Mouse (Mus musculus) liver, embryonic 14.5 days (tissue): ENCODE measurements around the gene Gtf2b. TPM values are rescaled to one million over a fixed set of nuclear protein-coding genes. Genes with fewer than 3 reads are reported as not detected.

Source experiments
- ATAC-seq: fragments of 200-750 bp; cut with Nextera tagmentation; 2 replicates; pipeline ENCODE4 v1.8.0; 2017; ENCODE audit warnings: moderate number of reproducible peaks, mild to moderate bottlenecking, moderate library complexity; ENCODE audit not compliant: insufficient read depth
- DNase-seq, 3 experiments: peaks; one replicate each; pipeline ENCODE4 v3.0.0-alpha.2; 2012 to 2013; ENCODE audit warnings: low read depth in 3 of 3, low spot score in 3 of 3
- H3K27ac ChIP-seq: fragments of 300-500 bp; sonication (generic); 2 replicates; pipeline ENCODE4 v1.5.1; 2014; ENCODE audit warnings: moderate library complexity, mild to moderate bottlenecking, control low read depth, inconsistent platforms
- H3K27me3 ChIP-seq: fragments of 300-500 bp; sonication (generic); 2 replicates; pipeline ENCODE4 v1.6.1; 2014; ENCODE audit warnings: mild to moderate bottlenecking, low read length, moderate library complexity; ENCODE audit not compliant: control insufficient read depth, insufficient read depth
- H3K36me3 ChIP-seq: fragments of 300-500 bp; sonication (generic); replicated peaks from 2 replicates; pipeline ENCODE4 v1.6.1; 2014; ENCODE audit warnings: low read depth; ENCODE audit not compliant: control insufficient read depth, insufficient read depth
- H3K4me1 ChIP-seq, 2 experiments: fragments of 200-500 bp in 1 of 2; fragments of 300-500 bp in 1 of 2; sonication (generic) in 1 of 2; replicated peaks; 2 replicates each; pipeline ENCODE4 v1.6.1; 2012 to 2014; ENCODE audit warnings: antibody characterized with exemption in 1 of 2, inconsistent platforms in 1 of 2, low read length in 1 of 2; ENCODE audit not compliant: control insufficient read depth in 2 of 2, insufficient read depth in 2 of 2
- H3K4me2 ChIP-seq: fragments of 300-500 bp; sonication (generic); 2 replicates; pipeline ENCODE4 v1.6.1; 2014; ENCODE audit warnings: low read depth, mild to moderate bottlenecking, control low read depth, moderate library complexity
- H3K4me3 ChIP-seq, 2 experiments: fragments of 200-500 bp in 1 of 2; fragments of 300-500 bp in 1 of 2; sonication (generic) in 1 of 2; 2 replicates each; pipeline ENCODE4 v1.5.1; 2012 to 2014; ENCODE audit warnings: low read depth in 2 of 2, low read length in 2 of 2, mild to moderate bottlenecking in 2 of 2, control low read depth in 1 of 2, inconsistent platforms in 1 of 2, moderate library complexity in 1 of 2; ENCODE audit not compliant: insufficient read depth in 1 of 2
- H3K9ac ChIP-seq: fragments of 300-500 bp; sonication (generic); replicated peaks from 2 replicates; pipeline ENCODE4 v1.6.1; 2014; ENCODE audit warnings: mild to moderate bottlenecking, control low read depth, moderate library complexity
- H3K9me3 ChIP-seq: fragments of 300-500 bp; sonication (generic); 2 replicates; pipeline ENCODE4 v1.6.1; 2016; ENCODE audit warnings: low read length, mixed read lengths; ENCODE audit not compliant: control insufficient read depth
- CTCF ChIP-seq: IDR thresholded peaks from 2 replicates; pipeline ENCODE4 v1.5.1; 2016; ENCODE audit warnings: antibody characterized with exemption, low read depth, control low read depth
- EP300 ChIP-seq: IDR thresholded peaks from 2 replicates; pipeline ENCODE4 v1.6.1; 2016; ENCODE audit warnings: antibody characterized with exemption, low read depth
- WGBS: fragments of 180-500 bp; shearing (Covaris S2); extraction: QIAGEN DNeasy Blood & Tissue Kit; methylation state at CpG from one replicate; pipeline ENCODE4 v1.1.7; 2014; ENCODE audit not compliant: insufficient replicate concordance; 5-methylcytosine and 5-hydroxymethylcytosine counted together
- polyA plus RNA-seq, 2 experiments: library from polyadenylated mRNA; depleted of rRNA in 1 of 2; stranded (reverse) in 1 of 2; unstranded in 1 of 2; fragments of >200 nt; fragmentation: Nextera tagmentation in 1 of 2; extraction: Ambion mirVana in 1 of 2; gene quantifications; 2 replicates each; pipeline versions ENCODE4 v1.2.1 to v1.2.3; 2012 to 2014

Gtf2b gene
- polyA plus RNA-seq, 2 experiments, result 26.4 to 46.2 TPM

DNA sequence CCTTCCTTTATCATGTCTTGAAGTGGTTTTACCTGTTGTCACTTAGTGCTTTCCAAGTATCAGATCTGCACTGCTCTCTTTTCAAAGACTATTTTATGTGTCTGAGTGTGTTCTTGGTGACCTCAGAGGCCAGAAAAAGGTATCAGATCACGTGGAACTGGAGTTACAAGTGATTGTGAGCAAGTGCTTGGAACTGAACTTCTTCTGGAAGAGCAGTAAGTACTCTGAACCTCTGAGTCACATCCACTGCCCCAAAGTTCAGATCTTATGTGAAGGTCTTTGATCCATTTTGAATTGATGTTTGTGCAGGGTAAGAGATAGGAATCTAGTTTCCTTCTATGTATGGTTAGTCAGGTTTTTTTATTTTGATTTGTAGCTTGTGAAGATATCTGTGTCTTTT, 5.7 kb downstream of the Gtf2b start:
- H3K27me3 ChIP-seq, result no peaks in the 10 kb centered on the region
- DNase-seq (no peak), ATAC-seq (no peak)
- H3K27ac ChIP-seq, result no peak overlapping the region
- H3K4me1 ChIP-seq, result peaks cover 17 to 31% of the 10 kb centered on the region in 2 experiments
- H3K4me3 ChIP-seq, result no peak overlapping the region
- H3K4me2 ChIP-seq, result no peak overlapping the region
- WGBS, result 35% methylated on average over 1 of the region's 1 CpGs
- H3K9ac ChIP-seq, result no peak overlapping the region
- peaks cover 19% of the 10 kb centered on the region for H3K36me3 ChIP-seq
- TF ChIP-seq CTCF (no peak), EP300 (no peak)
- H3K9me3 ChIP-seq, result no peaks in the 10 kb centered on the region

DNA sequence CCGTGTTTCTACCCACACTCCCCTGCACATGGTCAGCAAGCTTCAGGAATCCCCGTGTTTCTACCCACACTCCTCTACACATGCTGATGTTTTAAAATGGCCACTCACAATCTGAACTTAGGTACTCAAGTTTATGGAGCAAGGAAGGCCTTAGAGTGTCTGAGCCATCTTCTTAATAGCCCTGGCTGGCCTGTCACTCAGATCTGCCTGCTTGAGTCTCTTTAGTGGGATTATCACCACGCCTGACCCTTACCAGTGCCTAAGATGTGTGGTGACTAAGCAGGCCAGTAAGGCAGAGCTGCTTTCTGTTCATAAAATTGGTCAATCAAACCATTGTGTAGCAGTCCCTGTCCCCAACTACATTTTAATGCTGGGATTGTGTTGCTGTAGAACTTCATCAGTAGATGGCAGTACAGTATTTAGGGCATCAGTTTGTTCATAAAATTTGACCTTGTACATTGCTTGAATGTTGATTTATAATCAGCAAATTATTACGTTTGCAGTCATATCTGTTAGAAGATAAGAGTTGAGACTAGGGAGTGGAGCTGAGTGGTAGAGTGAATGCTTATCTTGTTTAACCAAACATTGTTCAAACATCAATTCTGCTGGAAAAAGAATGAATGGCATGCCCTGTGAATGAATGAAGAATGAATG, 8.8 kb downstream of the Gtf2b start:
- ATAC-seq (peak; percentile 24; the same call in 1 of the 2 replicates), DNase-seq (no peak)
- H3K27ac ChIP-seq, result no peak overlapping the region
- TF ChIP-seq CTCF (peak; percentile 36; the same call in 1 of the 2 replicates), EP300 (0 out of 2 replicates have a peak, but pooled peaks have one; percentile 15)
- H3K4me2 ChIP-seq, result no peak overlapping the region
- no peak overlapping the region for H3K4me3 ChIP-seq
- H3K9me3 ChIP-seq, result no peaks in the 10 kb centered on the region
- H3K27me3 ChIP-seq, result no peaks in the 10 kb centered on the region
- no peak overlapping the region for H3K9ac ChIP-seq
- 42% methylated on average over 4 of the region's 4 CpGs for WGBS
- H3K36me3 ChIP-seq, result peaks cover 26% of the 10 kb centered on the region
- H3K4me1 ChIP-seq, result peaks cover 10 to 17% of the 10 kb centered on the region in 2 experiments

DNA sequence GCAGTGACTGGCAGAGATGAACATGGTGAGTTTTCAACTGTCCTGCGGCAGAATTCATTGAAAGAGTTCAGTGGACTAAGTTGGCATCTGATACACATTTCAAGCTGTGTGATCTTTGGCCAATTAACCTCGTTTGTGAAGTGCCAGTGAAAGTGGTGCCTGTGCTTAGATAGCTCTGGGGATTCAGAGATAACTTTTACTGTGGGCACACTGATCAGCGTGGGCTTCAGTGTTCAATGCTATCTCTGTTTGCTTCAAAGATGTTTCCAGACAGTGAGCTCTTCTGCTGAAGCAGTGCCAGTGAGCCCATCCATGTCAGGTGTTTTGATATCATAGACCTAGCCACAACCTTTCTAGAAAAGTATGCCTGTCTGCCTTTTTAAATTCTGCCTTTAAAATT, 12.4 kb downstream of the Gtf2b start:
- DNase-seq (no peak), ATAC-seq (no peak)
- H3K4me3 ChIP-seq, result no peak overlapping the region
- H3K4me2 ChIP-seq, result no peak overlapping the region
- TF ChIP-seq CTCF (no peak), EP300 (no peak)
- peaks cover 4 to 5% of the 10 kb centered on the region in 2 experiments; a peak in 2 of 4 replicates for H3K4me1 ChIP-seq
- H3K9ac ChIP-seq, result no peak overlapping the region
- H3K36me3 ChIP-seq, result peaks cover 47% of the 10 kb centered on the region
- 39% methylated on average over 3 of the region's 3 CpGs for WGBS
- no peaks in the 10 kb centered on the region for H3K27me3 ChIP-seq
- no peaks in the 10 kb centered on the region for H3K9me3 ChIP-seq
- no peak overlapping the region for H3K27ac ChIP-seq

DNA sequence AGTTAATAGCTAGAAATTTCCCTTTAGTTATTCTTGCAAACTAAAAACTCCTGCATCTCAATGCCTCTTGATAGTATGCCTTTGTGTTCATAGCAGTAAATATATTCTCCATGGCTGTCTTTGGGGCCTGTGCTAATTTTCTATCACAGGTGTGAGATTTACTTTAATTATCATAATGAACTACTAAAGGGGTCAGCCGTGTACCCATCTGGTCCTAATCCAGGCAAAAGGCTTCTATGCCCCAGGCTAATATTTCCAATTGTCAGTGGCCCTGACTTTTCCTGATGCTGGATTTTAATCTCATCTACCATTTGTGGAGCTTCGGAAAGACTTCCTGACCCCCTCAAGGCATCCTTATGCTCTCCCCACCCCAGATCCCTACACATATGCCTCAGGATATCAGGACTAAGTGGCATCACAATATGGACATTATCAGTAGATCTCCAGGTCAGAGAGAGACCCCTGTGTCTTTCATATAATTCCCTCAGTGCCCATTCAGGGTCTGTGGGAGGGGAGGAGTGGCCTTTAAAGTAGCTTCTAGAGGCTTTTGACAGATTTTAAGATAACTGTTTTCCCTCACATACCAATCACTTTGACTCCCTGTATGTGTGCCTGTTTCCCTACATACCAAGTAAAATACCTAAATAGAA, 21.7 kb downstream of the Gtf2b start:
- Histone ChIP-seq H3K4me3 (no peak overlapping the region), H3K4me2 (no peak overlapping the region), H3K27ac (no peak overlapping the region), H3K36me3 (peaks cover 34% of the 10 kb centered on the region), H3K9me3 (no peaks in the 10 kb centered on the region), H3K9ac (no peak overlapping the region), H3K4me1 (no peaks in the 10 kb centered on the region), H3K27me3 (no peaks in the 10 kb centered on the region)
- 76% methylated on average over 2 of the region's 2 CpGs for WGBS
- no peak for DNase-seq
- TF ChIP-seq EP300 (no peak), CTCF (no peak)
- ATAC-seq, result no peak

DNA sequence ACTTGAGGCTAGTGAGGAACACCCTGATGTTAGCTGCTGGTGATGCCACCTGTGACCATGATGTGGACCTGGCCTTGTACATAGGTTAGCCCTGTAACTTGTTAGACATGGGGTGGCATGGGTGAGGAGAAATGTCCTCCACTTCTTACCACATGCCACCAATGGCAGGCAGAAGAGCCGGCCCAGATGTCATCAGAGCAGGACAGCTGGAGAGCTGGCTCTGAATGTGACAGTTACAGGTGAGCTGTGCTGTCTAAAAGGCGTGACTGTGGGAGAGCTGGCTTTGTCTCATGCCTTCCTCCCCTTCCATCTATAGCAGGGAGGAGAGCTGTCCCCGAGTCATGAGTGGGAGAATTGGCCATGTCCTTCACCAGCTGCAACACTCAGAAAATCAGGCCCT, 30.7 kb downstream of the Gtf2b start:
- Histone ChIP-seq H3K4me1 (no peaks in the 10 kb centered on the region), H3K27ac (no peak overlapping the region), H3K4me2 (no peak overlapping the region), H3K9me3 (no peaks in the 10 kb centered on the region), H3K27me3 (no peaks in the 10 kb centered on the region), H3K36me3 (peaks cover 63% of the 10 kb centered on the region), H3K4me3 (no peak overlapping the region), H3K9ac (no peak overlapping the region)
- no peak for TF ChIP-seq CTCF
- DNase-seq (no peak), ATAC-seq (peak; percentile 28; the same call in 1 of the 2 replicates)
- 88% methylated on average over 3 of the region's 3 CpGs for WGBS
